Mouse (Mus musculus) macrophage (primary cell): ENCODE data around the gene Mgat4a. TPM values are rescaled to one million over a fixed set of nuclear protein-coding genes. Genes with fewer than 3 reads are reported as not detected.

Experiments
- H3K27ac ChIP-seq: fragments of 350-480 bp; formaldehyde crosslinking; 2 replicates; pipeline ENCODE4 v1.9.0; 2021
- H3K36me3 ChIP-seq: fragments of 350-480 bp; formaldehyde crosslinking; 2 replicates; pipeline ENCODE4 v1.9.0; 2021; ENCODE audit errors: inconsistent target
- H3K4me3 ChIP-seq: fragments of 350-480 bp; formaldehyde crosslinking; 2 replicates; pipeline ENCODE4 v1.9.0; 2021; ENCODE audit errors: inconsistent target
- H3K79me2 ChIP-seq: fragments of 350-480 bp; formaldehyde crosslinking; 2 replicates; pipeline ENCODE4 v1.9.0; 2021; ENCODE audit errors: inconsistent target
- WGBS: methylation state at CpG from one replicate; pipeline ENCODE4 v1.1.7; 2026; ENCODE audit warnings: inconsistent platforms; ENCODE audit not compliant: missing documents; 5-methylcytosine and 5-hydroxymethylcytosine counted together
- polyA plus RNA-seq: library from polyadenylated mRNA; stranded (reverse); fragments of 250-400 nt; gene quantifications from 3 replicates; pipeline ENCODE4 v1.2.4, GENCODE M21; 2018; ENCODE audit warnings: inconsistent platforms
- total RNA-seq, 78 experiments: library from RNA; depleted of rRNA; stranded (reverse); fragments of 250-400 nt; gene quantifications; 1 replicate in 9 of 78; 2 replicates in 24 of 78; 3 replicates in 43 of 78; 4 replicates in 2 of 78; pipeline ENCODE4 v1.2.4; 2018; ENCODE audit warnings: inconsistent platforms in 56 of 78

The Mgat4a gene
- total RNA-seq (2018; cell fraction: chromatin; rRNA removed): 100 to 1,000 TPM in 7 of 26 experiments, 10 to 100 TPM in 19; 35.9 to 259 (median 71.5) TPM
- total RNA-seq (2018; cell fraction: cytosol; rRNA removed): 10 to 100 TPM; 16.7 to 53.5 (median 28.3) TPM
- 100 to 1,000 TPM in 8 of 26 experiments, 10 to 100 TPM in 18; 33.7 to 151 (median 72.3) TPM for total RNA-seq (2018; cell fraction: nucleus; rRNA removed)
- polyA plus RNA-seq: 9.6 to 16.8 TPM (median 15.0 TPM) in 3 replicates

- 3% methylated on average over 66 of the region's 72 CpGs for WGBS
- Histone ChIP-seq H3K79me2 (peaks cover 28% of the 10 kb centered on the region; the same call in 1 of the 2 replicates), H3K36me3 (no peaks in the 10 kb centered on the region), H3K27ac (no peak within 1 kb of the TSS), H3K4me3 (peak within 1 kb of the TSS; percentile 38)
These were observed at the start of gene Mgat4a for GRCm38 (mm10) chr1:37540810-37541658. TSS of gene Mgat4a (minus strand) at chr1:37541016.

GRCm38 (mm10) chr1:37585809-37586480 is 45.1 kb upstream of the Mgat4a start:
- Histone ChIP-seq H3K36me3 (no peaks in the 10 kb centered on the region), H3K27ac (peak overlapping the region; percentile 90), H3K79me2 (no peaks in the 10 kb centered on the region), H3K4me3 (no peak overlapping the region)
- WGBS: under 1% methylated on average over 13 of the region's 13 CpGs

- 80% methylated on average over 7 of the region's 9 CpGs for WGBS
- H3K79me2 ChIP-seq: no peaks in the 10 kb centered on the region
- H3K4me3 ChIP-seq: no peak overlapping the region
- no peak overlapping the region for H3K27ac ChIP-seq
- no peaks in the 10 kb centered on the region for H3K36me3 ChIP-seq
These were observed 43.1 kb upstream of the Mgat4a start for GRCm38 (mm10) chr1:37583795-37584464.

GRCm38 (mm10) chr1:37583167-37583566 is 42.4 kb upstream of the Mgat4a start:
- no peaks in the 10 kb centered on the region for H3K36me3 ChIP-seq
- WGBS: 99% methylated on average over 8 of the region's 8 CpGs
- H3K4me3 ChIP-seq: no peak overlapping the region
- H3K79me2 ChIP-seq: no peaks in the 10 kb centered on the region
- H3K27ac ChIP-seq: no peak overlapping the region

GRCm38 (mm10) chr1:37579686-37580085 is 38.9 kb upstream of the Mgat4a start:
- 96% methylated on average over 13 of the region's 13 CpGs for WGBS
- no peaks in the 10 kb centered on the region for H3K36me3 ChIP-seq

GRCm38 (mm10) chr1:37572528-37573272 is 31.9 kb upstream of the Mgat4a start:
- 83% methylated on average over 10 of the region's 10 CpGs for WGBS
- H3K79me2 ChIP-seq: no peaks in the 10 kb centered on the region
- no peak overlapping the region for H3K4me3 ChIP-seq
- H3K36me3 ChIP-seq: no peaks in the 10 kb centered on the region
- H3K27ac ChIP-seq: no peak overlapping the region

More at GRCm38 (mm10) chr1:37579686-37580085, 38.9 kb upstream of the Mgat4a start:
- no peaks in the 10 kb centered on the region for H3K79me2 ChIP-seq
- no peak overlapping the region for H3K4me3 ChIP-seq
- H3K27ac ChIP-seq: no peak overlapping the region

GRCm38 (mm10) chr1:37568379-37568778 is 27.6 kb upstream of the Mgat4a start:
- WGBS: 85% methylated on average over 1 of the region's 1 CpGs
- H3K27ac ChIP-seq: no peak overlapping the region
- H3K4me3 ChIP-seq: no peak overlapping the region
- no peaks in the 10 kb centered on the region for H3K79me2 ChIP-seq
- H3K36me3 ChIP-seq: no peaks in the 10 kb centered on the region

GRCm38 (mm10) chr1:37566754-37567153 is 25.9 kb upstream of the Mgat4a start:
- Histone ChIP-seq H3K4me3 (no peak overlapping the region), H3K79me2 (no peaks in the 10 kb centered on the region), H3K27ac (no peak overlapping the region), H3K36me3 (no peaks in the 10 kb centered on the region)
- WGBS: 57% methylated on average over 4 of the region's 4 CpGs

GRCm38 (mm10) chr1:37566344-37566743 is 25.5 kb upstream of the Mgat4a start:
- no peak overlapping the region for H3K4me3 ChIP-seq
- WGBS: 64% methylated on average over 2 of the region's 2 CpGs
- H3K36me3 ChIP-seq: no peaks in the 10 kb centered on the region
- H3K79me2 ChIP-seq: no peaks in the 10 kb centered on the region
- no peak overlapping the region for H3K27ac ChIP-seq

- H3K79me2 ChIP-seq: no peaks in the 10 kb centered on the region
- H3K27ac ChIP-seq: no peak overlapping the region
- H3K36me3 ChIP-seq: no peaks in the 10 kb centered on the region
- WGBS: 87% methylated on average over 6 of the region's 6 CpGs
- no peak overlapping the region for H3K4me3 ChIP-seq
These were observed 24.6 kb upstream of the Mgat4a start for GRCm38 (mm10) chr1:37565396-37565795.

- H3K36me3 ChIP-seq: no peaks in the 10 kb centered on the region
- peak overlapping the region; percentile 19; the same call in 1 of the 2 replicates for H3K27ac ChIP-seq
- H3K79me2 ChIP-seq: no peaks in the 10 kb centered on the region
- no peak overlapping the region for H3K4me3 ChIP-seq
- WGBS: 2% methylated on average over 3 of the region's 3 CpGs
These were observed 21.1 kb upstream of the Mgat4a start for GRCm38 (mm10) chr1:37561955-37562354.

- WGBS: 88% methylated on average over 4 of the region's 4 CpGs
- H3K27ac ChIP-seq: peak overlapping the region; percentile 10; the same call in 1 of the 2 replicates
- no peak overlapping the region for H3K4me3 ChIP-seq
- no peaks in the 10 kb centered on the region for H3K36me3 ChIP-seq
- no peaks in the 10 kb centered on the region for H3K79me2 ChIP-seq
These were observed 19.5 kb upstream of the Mgat4a start for GRCm38 (mm10) chr1:37560356-37560755.

GRCm38 (mm10) chr1:37551986-37552385 is 11.2 kb upstream of the Mgat4a start:
- Histone ChIP-seq H3K36me3 (no peaks in the 10 kb centered on the region), H3K4me3 (no peak overlapping the region), H3K27ac (no peak overlapping the region), H3K79me2 (no peaks in the 10 kb centered on the region)
- 86% methylated on average over 7 of the region's 7 CpGs for WGBS

- WGBS: 95% methylated on average over 8 of the region's 8 CpGs
- no peak overlapping the region for H3K4me3 ChIP-seq
- no peaks in the 10 kb centered on the region for H3K36me3 ChIP-seq
- H3K79me2 ChIP-seq: no peaks in the 10 kb centered on the region
- no peak overlapping the region for H3K27ac ChIP-seq
These were observed 8.7 kb upstream of the Mgat4a start for GRCm38 (mm10) chr1:37549501-37549900.
